Mouse (Mus musculus): ENCODE results near the gene Myo1e. TPM values are rescaled to one million over a fixed set of nuclear protein-coding genes. Genes with fewer than 3 reads are reported as not detected.

Myo1e gene
- total and polyA plus RNA-seq, 3 experiments: 3.9 to 11.3 (median 8.5) TPM

GRCm38 (mm10) chr9:70239229-70239628 is 32.1 kb downstream of the Myo1e start:
- WGBS: 76% methylated on average over 3 of the region's 3 CpGs
- Histone ChIP-seq H3K9ac (ENCODE audit: low read depth, low read length) (no peak overlapping the region), H3K4me3 (no peak overlapping the region), H3K4me1 (ENCODE audit: control insufficient read depth, insufficient read depth, low read length) (peaks cover 14% of the 10 kb centered on the region), H3K27ac (no peak overlapping the region), H3K36me3 (ENCODE audit: control insufficient read depth, insufficient read depth, low read length) (no peaks in the 10 kb centered on the region), H3K27me3 (ENCODE audit: control insufficient read depth, insufficient read depth, low read length) (no peaks in the 10 kb centered on the region), H3K79me2 (replicated peaks; ENCODE audit: control insufficient read depth, insufficient read depth, low read length) (peaks cover 3% of the 10 kb centered on the region)
- intact Hi-C loops (cut with DNase I): no loop called here
- no peak for DNase-seq
- TF ChIP-seq EP300 (IDR thresholded peaks at IDR 0.05; ENCODE audit: insufficient read depth, low read depth, low read length): no peak
- TF ChIP-seq CTCF (IDR thresholded peaks at IDR 0.05): no peak
- no peak for TF ChIP-seq POLR2A (IDR thresholded peaks at IDR 0.05; ENCODE audit: insufficient read depth, low read depth, low read length)

- no peak for TF ChIP-seq POLR2A (IDR thresholded peaks at IDR 0.05; ENCODE audit: insufficient read depth, low read depth, low read length)
- TF ChIP-seq EP300 (IDR thresholded peaks at IDR 0.05; ENCODE audit: insufficient read depth, low read depth, low read length): no peak
- no peak for TF ChIP-seq CTCF (IDR thresholded peaks at IDR 0.05)
- intact Hi-C loops (cut with DNase I): no loop called here
- Histone ChIP-seq H3K27me3 (ENCODE audit: control insufficient read depth, insufficient read depth, low read length) (no peaks in the 10 kb centered on the region), H3K27ac (no peak overlapping the region), H3K9ac (ENCODE audit: low read depth, low read length) (no peak overlapping the region), H3K79me2 (replicated peaks; ENCODE audit: control insufficient read depth, insufficient read depth, low read length) (peaks cover 8% of the 10 kb centered on the region), H3K4me1 (ENCODE audit: control insufficient read depth, insufficient read depth, low read length) (peaks cover 13% of the 10 kb centered on the region), H3K4me3 (no peak overlapping the region), H3K36me3 (ENCODE audit: control insufficient read depth, insufficient read depth, low read length) (no peaks in the 10 kb centered on the region)
- no peak for DNase-seq
- WGBS: 94% methylated on average over 16 of the region's 16 CpGs
Observed at GRCm38 (mm10) chr9:70240703-70241410, 33.7 kb downstream of the Myo1e start.

GRCm38 (mm10) chr9:70241411-70241961 is 34.3 kb downstream of the Myo1e start:
- Histone ChIP-seq H3K4me1 (ENCODE audit: control insufficient read depth, insufficient read depth, low read length) (peaks cover 10% of the 10 kb centered on the region), H3K27ac (no peak overlapping the region), H3K9ac (ENCODE audit: low read depth, low read length) (no peak overlapping the region; the same call in 1 of the 2 replicates), H3K27me3 (ENCODE audit: control insufficient read depth, insufficient read depth, low read length) (no peaks in the 10 kb centered on the region), H3K79me2 (replicated peaks; ENCODE audit: control insufficient read depth, insufficient read depth, low read length) (peaks cover 8% of the 10 kb centered on the region), H3K4me3 (no peak overlapping the region), H3K36me3 (ENCODE audit: control insufficient read depth, insufficient read depth, low read length) (no peaks in the 10 kb centered on the region)
- TF ChIP-seq CTCF (IDR thresholded peaks at IDR 0.05) (no peak), POLR2A (IDR thresholded peaks at IDR 0.05; ENCODE audit: insufficient read depth, low read depth, low read length) (no peak), EP300 (IDR thresholded peaks at IDR 0.05; ENCODE audit: insufficient read depth, low read depth, low read length) (no peak)
- WGBS: 73% methylated on average over 8 of the region's 8 CpGs
- DNase-seq: no peak
- intact Hi-C loops (cut with DNase I): no loop called here

- no peak for DNase-seq
- no peak overlapping the region for H3K27ac ChIP-seq
- no peak overlapping the region for H3K9ac ChIP-seq (ENCODE audit: low read depth, low read length)
- H3K36me3 ChIP-seq (ENCODE audit: control insufficient read depth, insufficient read depth, low read length): no peaks in the 10 kb centered on the region
- 75% methylated on average over 4 of the region's 4 CpGs for WGBS
- H3K4me3 ChIP-seq: no peak overlapping the region
- H3K79me2 ChIP-seq (replicated peaks; ENCODE audit: control insufficient read depth, insufficient read depth, low read length): peaks cover 6% of the 10 kb centered on the region; the same call in 1 of the 2 replicates
- TF ChIP-seq EP300 (IDR thresholded peaks at IDR 0.05; ENCODE audit: insufficient read depth, low read depth, low read length) (no peak), POLR2A (IDR thresholded peaks at IDR 0.05; ENCODE audit: insufficient read depth, low read depth, low read length) (no peak), CTCF (IDR thresholded peaks at IDR 0.05) (no peak)
- intact Hi-C loops (cut with DNase I): no loop called here
- no peaks in the 10 kb centered on the region for H3K27me3 ChIP-seq (ENCODE audit: control insufficient read depth, insufficient read depth, low read length)
- H3K4me1 ChIP-seq (ENCODE audit: control insufficient read depth, insufficient read depth, low read length): peaks cover 9% of the 10 kb centered on the region
Observed at GRCm38 (mm10) chr9:70242112-70242862, 35.1 kb downstream of the Myo1e start.

- Histone ChIP-seq H3K27me3 (ENCODE audit: control insufficient read depth, insufficient read depth, low read length) (no peaks in the 10 kb centered on the region), H3K4me3 (no peak overlapping the region), H3K9ac (ENCODE audit: low read depth, low read length) (no peak overlapping the region), H3K4me1 (ENCODE audit: control insufficient read depth, insufficient read depth, low read length) (peaks cover 11% of the 10 kb centered on the region), H3K27ac (no peak overlapping the region; the same call in 1 of the 2 replicates), H3K79me2 (replicated peaks; ENCODE audit: control insufficient read depth, insufficient read depth, low read length) (peaks cover 6% of the 10 kb centered on the region; the same call in 1 of the 2 replicates), H3K36me3 (ENCODE audit: control insufficient read depth, insufficient read depth, low read length) (no peaks in the 10 kb centered on the region)
- no peak for DNase-seq
- intact Hi-C loops (cut with DNase I): no loop called here
- TF ChIP-seq POLR2A (IDR thresholded peaks at IDR 0.05; ENCODE audit: insufficient read depth, low read depth, low read length): no peak
- WGBS: 65% methylated on average over 8 of the region's 8 CpGs
Observed at GRCm38 (mm10) chr9:70243241-70243640, 36.1 kb downstream of the Myo1e start.

GRCm38 (mm10) chr9:70243708-70244107 is 36.6 kb downstream of the Myo1e start:
- DNase-seq: no peak
- Histone ChIP-seq H3K27me3 (ENCODE audit: control insufficient read depth, insufficient read depth, low read length) (no peaks in the 10 kb centered on the region), H3K36me3 (ENCODE audit: control insufficient read depth, insufficient read depth, low read length) (no peaks in the 10 kb centered on the region), H3K79me2 (replicated peaks; ENCODE audit: control insufficient read depth, insufficient read depth, low read length) (peaks cover 6% of the 10 kb centered on the region; the same call in 1 of the 2 replicates), H3K4me1 (ENCODE audit: control insufficient read depth, insufficient read depth, low read length) (peaks cover 12% of the 10 kb centered on the region), H3K27ac (no peak overlapping the region; the same call in 1 of the 2 replicates), H3K4me3 (no peak overlapping the region), H3K9ac (ENCODE audit: low read depth, low read length) (no peak overlapping the region)
- intact Hi-C loops (cut with DNase I): no loop called here
- TF ChIP-seq POLR2A (IDR thresholded peaks at IDR 0.05; ENCODE audit: insufficient read depth, low read depth, low read length): no peak
- TF ChIP-seq CTCF (IDR thresholded peaks at IDR 0.05): no peak
- no peak for TF ChIP-seq EP300 (IDR thresholded peaks at IDR 0.05; ENCODE audit: insufficient read depth, low read depth, low read length)
- 56% methylated on average over 2 of the region's 2 CpGs for WGBS
